Mouse (Mus musculus): Measurements from ENCODE around the gene Bmp8a.

Gene Bmp8a

DNA sequence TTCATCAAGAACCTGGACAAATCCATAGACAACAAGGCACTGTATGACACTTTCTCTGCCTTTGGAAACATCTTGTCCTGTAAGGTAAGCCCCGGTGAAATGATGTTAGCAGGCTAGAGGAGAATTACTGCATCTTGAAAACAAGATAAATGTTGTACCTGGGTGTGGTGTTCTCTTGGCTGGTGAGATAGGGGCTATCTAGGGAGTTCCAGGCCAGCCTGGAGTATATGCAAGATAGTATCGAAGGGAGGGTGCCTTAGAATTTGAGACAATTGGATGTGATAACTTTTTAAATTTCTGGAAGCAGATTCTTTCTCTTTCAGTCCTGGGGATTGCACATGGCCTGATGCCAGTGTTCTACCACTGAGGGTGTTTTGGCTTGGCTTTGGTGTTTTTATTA is 56.3 kb downstream of the Bmp8a start:
- no peak for DNase-seq (ENCODE audit: low read depth, low spot score)

DNA sequence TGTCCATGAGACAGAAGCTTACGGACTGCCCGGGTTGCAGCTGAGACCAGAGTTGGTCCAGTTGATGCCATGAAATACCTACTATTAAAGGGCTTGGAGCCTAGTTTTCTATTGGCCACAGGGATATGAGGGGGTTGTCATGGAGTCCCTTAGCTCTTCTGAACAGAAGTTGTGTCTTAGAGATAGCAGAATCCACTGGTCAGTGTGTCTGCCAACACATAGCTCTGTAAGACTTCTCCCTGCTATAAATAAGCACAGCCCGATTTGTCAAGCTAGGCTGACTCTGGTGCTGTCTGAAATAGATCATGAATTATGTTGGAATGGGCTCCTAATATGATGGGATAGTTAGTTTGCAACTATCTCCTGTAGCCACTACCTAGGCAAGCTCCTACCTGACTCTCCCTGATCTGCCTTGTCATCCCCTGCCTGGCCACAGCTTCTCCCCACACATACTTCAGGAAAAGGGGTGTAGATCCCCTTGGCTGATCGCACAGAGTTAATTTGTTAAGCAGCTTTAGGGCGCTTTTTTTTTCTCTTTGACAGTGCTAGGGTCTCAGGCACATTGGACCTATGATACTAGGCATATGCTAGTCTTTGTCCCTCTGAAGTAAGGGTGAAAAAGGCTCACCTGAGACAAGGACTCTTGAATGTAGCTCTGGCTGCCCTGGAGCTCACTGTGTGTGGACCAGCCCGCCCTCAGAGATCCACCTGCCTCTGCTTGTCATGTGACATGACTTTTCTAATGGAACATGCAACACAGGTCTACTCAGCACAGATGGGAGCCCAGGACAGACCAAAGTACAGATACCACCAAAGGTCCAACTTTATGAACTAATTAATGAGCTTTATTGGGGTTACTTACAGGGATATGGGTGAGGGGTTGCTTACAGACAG is 58.1 kb downstream of the Bmp8a start:
- DNase-seq (ENCODE audit: low read depth, low spot score) = no peak

DNA sequence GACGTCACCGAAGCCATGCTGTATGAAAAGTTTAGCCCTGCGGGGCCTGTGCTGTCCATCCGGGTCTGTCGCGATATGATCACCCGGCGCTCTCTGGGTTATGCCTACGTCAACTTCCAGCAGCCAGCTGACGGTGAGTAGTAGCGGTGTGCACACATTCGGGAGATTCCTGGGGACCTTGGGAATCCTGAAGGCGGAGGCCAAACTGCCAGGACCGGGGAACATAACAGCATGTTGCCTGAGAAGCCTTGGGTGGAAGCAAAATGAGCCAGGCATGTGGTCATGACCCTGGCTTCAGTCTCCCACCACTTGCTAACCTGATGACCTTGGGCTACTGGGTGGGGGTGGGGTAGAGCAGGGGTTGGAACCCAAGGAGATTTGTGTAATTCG is 59.4 kb downstream of the Bmp8a start:
- peak; percentile 25 for DNase-seq (ENCODE audit: low read depth, low spot score)

DNA sequence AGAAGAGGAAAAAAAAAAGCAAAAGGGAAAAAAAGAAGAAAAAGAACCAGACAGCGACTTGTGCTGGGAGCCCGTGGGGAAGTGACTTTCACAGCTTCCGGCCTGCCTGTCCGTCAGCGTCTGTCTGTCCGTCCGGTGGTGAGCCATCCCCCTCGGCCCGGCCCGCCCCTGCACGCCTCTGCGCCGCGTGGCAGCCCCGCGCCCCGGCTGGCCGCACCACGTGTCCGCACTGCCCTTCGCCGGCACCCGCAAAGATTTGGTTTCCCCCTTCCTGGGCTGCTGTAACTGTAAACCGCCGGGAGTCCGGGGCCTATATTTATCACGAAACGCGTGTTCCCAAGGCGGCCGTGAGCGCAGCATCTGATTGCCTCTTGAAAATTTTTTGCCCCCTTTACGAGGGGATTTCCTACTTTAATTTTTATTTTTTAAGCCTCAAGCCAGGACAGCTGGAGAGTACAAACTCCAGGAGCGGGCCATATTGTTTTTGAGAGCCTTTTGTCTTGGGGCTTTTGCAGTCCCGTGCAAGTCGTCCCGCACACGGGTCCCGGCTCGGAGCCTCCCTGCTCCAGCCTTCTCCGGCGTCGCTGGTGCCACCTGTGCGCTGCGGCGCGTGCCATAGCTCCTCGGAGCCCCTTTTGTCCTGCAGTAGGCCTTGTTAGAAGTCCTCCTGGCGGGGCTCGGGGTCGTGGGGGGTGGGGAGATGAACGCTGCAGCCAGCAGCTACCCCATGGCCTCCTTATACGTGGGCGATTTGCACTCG is 60.0 kb downstream of the Bmp8a start:
- peak; percentile 40 for DNase-seq (ENCODE audit: low read depth, low spot score)

DNA sequence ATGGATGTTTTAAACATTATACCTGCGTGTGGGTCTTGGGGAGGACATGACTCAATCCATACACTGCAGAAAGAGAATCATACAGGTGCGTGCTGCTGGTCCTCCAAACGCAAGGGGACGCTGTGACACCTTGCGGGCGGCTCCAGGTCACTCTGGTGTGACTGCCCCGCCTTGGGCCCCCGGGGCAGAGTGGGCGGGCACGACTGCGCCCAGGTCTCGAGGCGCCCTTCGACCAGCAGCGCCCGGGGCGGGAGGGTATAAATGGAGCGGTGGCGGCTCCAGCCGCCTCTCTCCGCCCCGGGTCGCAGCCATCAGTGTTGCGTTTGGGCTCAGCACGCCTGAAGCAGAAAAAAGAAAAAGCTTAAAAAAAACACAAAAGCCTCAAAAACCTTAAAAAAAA is 60.6 kb downstream of the Bmp8a start:
- peak; percentile 91 for DNase-seq (ENCODE audit: low read depth, low spot score)

DNA sequence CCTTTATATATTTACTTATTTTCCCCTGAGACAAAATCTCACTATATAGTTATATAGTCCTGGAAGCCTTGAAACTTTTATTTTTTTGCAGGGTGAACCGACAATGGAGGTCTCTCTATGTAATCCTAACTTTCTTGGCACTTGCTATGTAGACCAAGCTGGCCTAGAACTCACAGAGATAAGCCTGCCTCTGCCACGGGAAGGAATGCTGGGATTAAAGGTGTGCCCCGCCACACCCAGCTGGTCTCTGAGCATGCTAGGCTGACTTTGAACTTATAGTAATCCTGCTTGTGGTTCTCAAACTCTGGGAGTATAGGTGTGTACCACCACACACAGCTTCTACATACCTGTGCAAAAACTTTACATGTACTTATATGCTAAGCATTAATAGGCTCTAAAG is 62.9 kb downstream of the Bmp8a start:
- no peak for DNase-seq (ENCODE audit: low read depth, low spot score)

DNA sequence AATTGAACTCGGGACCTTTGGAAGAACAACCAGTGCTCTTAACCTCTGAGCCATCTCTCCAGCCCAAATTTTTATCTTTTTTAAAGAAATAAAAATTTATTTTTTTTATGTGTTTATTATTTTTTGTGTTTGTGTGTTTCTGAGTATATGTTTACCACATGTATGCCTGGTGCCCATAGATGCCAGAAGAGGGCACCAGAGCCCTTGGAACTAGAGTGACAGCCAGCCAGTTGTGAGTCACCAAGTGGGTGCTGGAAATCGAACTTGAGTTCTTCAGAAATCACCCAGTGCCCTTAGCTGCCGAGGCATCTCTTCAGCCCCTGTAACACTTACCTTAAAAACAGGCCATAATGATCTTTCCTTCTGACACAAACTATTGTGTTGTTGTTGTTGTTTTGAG is 72.0 kb downstream of the Bmp8a start:
- no peak for DNase-seq (ENCODE audit: low read depth, low spot score)
